Mouse (Mus musculus): ENCODE results near the gene Sept12. TPM values are rescaled to one million over a fixed set of nuclear protein-coding genes. Genes with fewer than 3 reads are reported as not detected.
A peak's percentile ranks its signal among the peaks of the same experiment; 100 is the strongest.

Gene Sept12
- polyA plus RNA-seq, 1 experiment from 2014 or later = not detected

- Histone ChIP-seq H3K9ac (ENCODE audit: low read depth, low read length) (no peak overlapping the region), H3K27ac (ENCODE audit: low read depth, low read length) (no peak overlapping the region), H3K27me3 (ENCODE audit: control insufficient read depth, insufficient read depth, low read length) (no peaks in the 10 kb centered on the region), H3K4me1 (replicated peaks; ENCODE audit: control insufficient read depth, insufficient read depth, low read length) (peaks cover under 1% of the 10 kb centered on the region; the same call in 1 of the 2 replicates), H3K36me3 (ENCODE audit: control insufficient read depth, insufficient read depth, low read length) (no peaks in the 10 kb centered on the region), H3K4me3 (ENCODE audit: low read depth, low read length) (no peak overlapping the region), H3K9me3 (ENCODE audit: control insufficient read depth, low read length) (no peaks in the 10 kb centered on the region), H3K4me2 (replicated peaks; ENCODE audit: low read depth, low read length) (no peak overlapping the region)
- DNase-seq (ENCODE audit: low spot score) (no peak), ATAC-seq (ENCODE audit: low FRiP score) (no peak)
- 82% methylated on average over 3 of the region's 3 CpGs for whole genome bisulfite sequencing
These were observed 29.2 kb downstream of the Sept12 start for GRCm38 (mm10) chr16:4968426-4968825.

- DNase-seq (ENCODE audit: low spot score) (no peak), ATAC-seq (ENCODE audit: low FRiP score) (no peak)
- Histone ChIP-seq H3K9ac (ENCODE audit: low read depth, low read length) (no peak overlapping the region), H3K4me1 (replicated peaks; ENCODE audit: control insufficient read depth, insufficient read depth, low read length) (peaks cover 3% of the 10 kb centered on the region; the same call in 1 of the 2 replicates), H3K27me3 (ENCODE audit: control insufficient read depth, insufficient read depth, low read length) (no peaks in the 10 kb centered on the region), H3K36me3 (ENCODE audit: control insufficient read depth, insufficient read depth, low read length) (no peaks in the 10 kb centered on the region), H3K9me3 (ENCODE audit: control insufficient read depth, low read length) (no peaks in the 10 kb centered on the region), H3K4me3 (ENCODE audit: low read depth, low read length) (no peak overlapping the region), H3K27ac (ENCODE audit: low read depth, low read length) (no peak overlapping the region), H3K4me2 (replicated peaks; ENCODE audit: low read depth, low read length) (peak overlapping the region; percentile 75; the same call in 1 of the 2 replicates)
- 86% methylated on average over 8 of the region's 8 CpGs for WGBS
These were observed 32.1 kb downstream of the Sept12 start for GRCm38 (mm10) chr16:4965392-4966129.

GRCm38 (mm10) chr16:4964731-4965391, 32.8 kb downstream of the Sept12 start:
- ATAC-seq (ENCODE audit: low FRiP score) (peak; percentile 16; the same call in 1 of the 2 replicates), DNase-seq (ENCODE audit: low spot score) (no peak)
- WGBS = 27% methylated on average over 13 of the region's 13 CpGs
- peak overlapping the region; percentile 81 for H3K9ac ChIP-seq (ENCODE audit: low read depth, low read length)
- peak overlapping the region; percentile 93 for H3K4me3 ChIP-seq (ENCODE audit: low read depth, low read length)
- no peaks in the 10 kb centered on the region for H3K9me3 ChIP-seq (ENCODE audit: control insufficient read depth, low read length)
- H3K36me3 ChIP-seq (ENCODE audit: control insufficient read depth, insufficient read depth, low read length) = no peaks in the 10 kb centered on the region
- peaks cover 3% of the 10 kb centered on the region; the same call in 1 of the 2 replicates for H3K4me1 ChIP-seq (replicated peaks; ENCODE audit: control insufficient read depth, insufficient read depth, low read length)
- H3K27ac ChIP-seq (ENCODE audit: low read depth, low read length) = peak overlapping the region; percentile 86
- no peaks in the 10 kb centered on the region for H3K27me3 ChIP-seq (ENCODE audit: control insufficient read depth, insufficient read depth, low read length)
- peak overlapping the region; percentile 75 for H3K4me2 ChIP-seq (replicated peaks; ENCODE audit: low read depth, low read length)

DNA sequence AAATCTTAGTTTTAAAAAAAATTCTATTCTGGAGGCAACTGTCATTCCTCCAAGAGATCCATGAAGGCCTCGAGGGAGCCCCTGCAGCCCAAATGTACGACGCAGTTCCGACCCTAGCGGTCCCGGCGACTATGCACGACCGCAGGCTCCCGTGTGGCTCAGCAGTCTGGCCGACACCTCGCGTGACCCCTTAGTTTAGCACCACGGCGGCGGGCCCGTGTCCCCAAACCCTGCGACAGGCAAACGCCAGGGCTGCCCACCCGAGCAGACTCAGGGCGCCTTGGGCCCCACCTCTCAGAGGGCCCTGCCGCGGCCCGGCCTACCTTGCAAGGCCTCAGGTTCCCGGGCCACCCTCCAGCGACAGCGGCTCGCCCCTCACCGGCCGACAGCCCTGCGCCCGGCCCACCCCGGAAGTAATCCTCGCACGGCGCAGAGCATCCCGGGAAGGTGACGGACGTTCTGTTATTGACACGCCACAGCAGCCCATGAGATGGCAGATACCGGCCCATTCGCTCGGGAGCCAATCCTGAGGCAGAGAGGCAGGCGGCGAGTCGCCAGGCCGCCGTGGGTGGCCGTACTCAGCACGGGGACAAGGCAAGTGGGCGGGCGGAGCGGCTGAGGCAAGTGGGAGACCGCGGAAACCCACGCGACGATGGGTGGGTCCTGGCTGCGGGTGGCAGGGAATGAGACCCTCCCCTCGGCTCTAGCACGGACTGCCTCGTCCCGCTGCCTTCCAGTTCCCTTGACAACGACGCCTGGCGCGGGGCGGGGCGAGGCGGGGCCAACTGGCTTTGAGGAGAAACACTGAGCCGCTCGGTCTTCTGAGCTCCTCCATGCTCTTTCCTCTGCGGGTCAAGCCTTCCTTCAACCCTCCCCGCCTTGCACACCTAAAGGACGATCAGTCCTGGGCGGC, 33.6 kb downstream of the Sept12 start, which contains the start of gene Anks3:
TSS of gene Anks3 (minus strand) at position 409 of the 913 bp plus-strand sequence.
- Histone ChIP-seq H3K36me3 (ENCODE audit: control insufficient read depth, insufficient read depth, low read length) (no peaks in the 10 kb centered on the region), H3K9me3 (ENCODE audit: control insufficient read depth, low read length) (no peaks in the 10 kb centered on the region), H3K4me1 (replicated peaks; ENCODE audit: control insufficient read depth, insufficient read depth, low read length) (peaks cover 3% of the 10 kb centered on the region; the same call in 1 of the 2 replicates), H3K4me3 (ENCODE audit: low read depth, low read length) (peak within 1 kb of the TSS; percentile 93), H3K27me3 (ENCODE audit: control insufficient read depth, insufficient read depth, low read length) (no peaks in the 10 kb centered on the region), H3K9ac (ENCODE audit: low read depth, low read length) (peak within 1 kb of the TSS; percentile 81), H3K27ac (ENCODE audit: low read depth, low read length) (peak within 1 kb of the TSS; percentile 86), H3K4me2 (replicated peaks; ENCODE audit: low read depth, low read length) (peak within 1 kb of the TSS; percentile 75)
- ATAC-seq (ENCODE audit: low FRiP score) (peak; percentile 99), DNase-seq (ENCODE audit: low spot score) (peak; percentile 91)
- WGBS = under 1% methylated on average over 72 of the region's 76 CpGs

GRCm38 (mm10) chr16:4963346-4963745, 34.3 kb downstream of the Sept12 start:
- H3K4me1 ChIP-seq (replicated peaks; ENCODE audit: control insufficient read depth, insufficient read depth, low read length) = peaks cover 3% of the 10 kb centered on the region; the same call in 1 of the 2 replicates
- peak overlapping the region; percentile 75 for H3K4me2 ChIP-seq (replicated peaks; ENCODE audit: low read depth, low read length)
- DNase-seq (ENCODE audit: low spot score) = no peak
- peak overlapping the region; percentile 93 for H3K4me3 ChIP-seq (ENCODE audit: low read depth, low read length)
- no peaks in the 10 kb centered on the region for H3K27me3 ChIP-seq (ENCODE audit: control insufficient read depth, insufficient read depth, low read length)
- 44% methylated on average over 9 of the region's 9 CpGs for WGBS
- H3K36me3 ChIP-seq (ENCODE audit: control insufficient read depth, insufficient read depth, low read length) = no peaks in the 10 kb centered on the region
- peak overlapping the region; percentile 81 for H3K9ac ChIP-seq (ENCODE audit: low read depth, low read length)
- no peaks in the 10 kb centered on the region for H3K9me3 ChIP-seq (ENCODE audit: control insufficient read depth, low read length)
- ATAC-seq (ENCODE audit: low FRiP score) = no peak
- no peak overlapping the region for H3K27ac ChIP-seq (ENCODE audit: low read depth, low read length)

GRCm38 (mm10) chr16:4960260-4960659, 37.4 kb downstream of the Sept12 start:
- Histone ChIP-seq H3K4me2 (replicated peaks; ENCODE audit: low read depth, low read length) (no peak overlapping the region), H3K4me3 (ENCODE audit: low read depth, low read length) (no peak overlapping the region), H3K27me3 (ENCODE audit: control insufficient read depth, insufficient read depth, low read length) (no peaks in the 10 kb centered on the region), H3K36me3 (ENCODE audit: control insufficient read depth, insufficient read depth, low read length) (0 out of 2 replicates have a peak, but pooled peaks cover 5% of the 10 kb centered on the region), H3K27ac (ENCODE audit: low read depth, low read length) (no peak overlapping the region), H3K9me3 (ENCODE audit: control insufficient read depth, low read length) (no peaks in the 10 kb centered on the region), H3K4me1 (replicated peaks; ENCODE audit: control insufficient read depth, insufficient read depth, low read length) (peaks cover 3% of the 10 kb centered on the region; the same call in 1 of the 2 replicates), H3K9ac (ENCODE audit: low read depth, low read length) (no peak overlapping the region)
- DNase-seq (ENCODE audit: low spot score) = no peak
- WGBS = 95% methylated on average over 8 of the region's 8 CpGs
- ATAC-seq (ENCODE audit: low FRiP score) = no peak

DNA sequence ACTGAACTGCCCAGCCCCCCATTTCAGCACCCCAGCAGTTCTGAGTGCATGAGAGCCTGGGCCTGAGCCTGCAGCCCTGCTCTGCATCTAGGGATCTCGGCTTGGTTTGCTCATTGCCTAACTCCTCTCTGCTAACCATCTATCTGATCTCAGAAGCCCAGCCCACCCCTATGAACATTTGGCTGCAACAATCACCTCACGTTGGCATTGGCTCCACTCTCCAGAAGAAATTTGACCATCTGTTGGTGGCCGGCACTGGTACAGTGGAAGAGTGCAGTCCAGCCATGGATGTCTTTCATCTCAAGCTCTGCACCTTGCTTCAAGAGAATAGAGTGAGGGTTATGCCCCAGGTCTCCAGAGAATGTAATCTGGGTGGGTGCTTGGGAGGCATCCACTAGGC, 40.2 kb downstream of the Sept12 start:
- 94% methylated on average over 3 of the region's 3 CpGs for WGBS
- no peak overlapping the region for H3K27ac ChIP-seq (ENCODE audit: low read depth, low read length)
- ATAC-seq (ENCODE audit: low FRiP score) = no peak

DNA sequence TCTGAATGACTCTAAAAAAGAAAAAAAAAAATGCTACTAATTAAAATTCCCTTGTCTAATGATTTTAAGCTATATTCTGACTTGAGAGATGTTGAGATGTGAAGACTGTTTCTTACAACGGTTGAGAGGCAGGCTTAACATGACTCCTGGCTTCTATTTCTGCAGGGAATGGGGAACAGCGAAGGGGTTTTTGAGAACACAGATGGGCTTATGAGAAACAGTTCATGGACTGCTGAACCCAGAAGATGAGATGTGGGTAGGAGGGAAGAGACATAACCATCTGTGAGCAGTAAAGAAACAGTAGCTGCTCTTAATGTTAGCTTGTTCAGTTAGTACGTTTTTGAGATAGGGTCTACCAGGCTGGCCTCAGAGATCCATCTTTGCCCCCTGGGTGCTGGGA, 41.0 kb downstream of the Sept12 start:
- WGBS = 91% methylated on average over 3 of the region's 3 CpGs

More for the DNA sequence above, 40.2 kb downstream of the Sept12 start:
- H3K9ac ChIP-seq (ENCODE audit: low read depth, low read length) = no peak overlapping the region
- H3K4me3 ChIP-seq (ENCODE audit: low read depth, low read length) = no peak overlapping the region
- no peak for DNase-seq (ENCODE audit: low spot score)
- peaks cover 13% of the 10 kb centered on the region; the same call in 1 of the 2 replicates for H3K36me3 ChIP-seq (ENCODE audit: control insufficient read depth, insufficient read depth, low read length)
- no peaks in the 10 kb centered on the region for H3K9me3 ChIP-seq (ENCODE audit: control insufficient read depth, low read length)
- H3K4me2 ChIP-seq (replicated peaks; ENCODE audit: low read depth, low read length) = no peak overlapping the region
- H3K4me1 ChIP-seq (replicated peaks; ENCODE audit: control insufficient read depth, insufficient read depth, low read length) = no peaks in the 10 kb centered on the region
- H3K27me3 ChIP-seq (ENCODE audit: control insufficient read depth, insufficient read depth, low read length) = no peaks in the 10 kb centered on the region

More for the DNA sequence above, 41.0 kb downstream of the Sept12 start:
- DNase-seq (ENCODE audit: low spot score) (no peak), ATAC-seq (ENCODE audit: low FRiP score) (no peak)
- Histone ChIP-seq H3K9ac (ENCODE audit: low read depth, low read length) (no peak overlapping the region), H3K27ac (ENCODE audit: low read depth, low read length) (no peak overlapping the region), H3K27me3 (ENCODE audit: control insufficient read depth, insufficient read depth, low read length) (no peaks in the 10 kb centered on the region), H3K36me3 (ENCODE audit: control insufficient read depth, insufficient read depth, low read length) (peaks cover 13% of the 10 kb centered on the region; the same call in 1 of the 2 replicates), H3K4me2 (replicated peaks; ENCODE audit: low read depth, low read length) (no peak overlapping the region), H3K4me3 (ENCODE audit: low read depth, low read length) (no peak overlapping the region), H3K4me1 (replicated peaks; ENCODE audit: control insufficient read depth, insufficient read depth, low read length) (no peaks in the 10 kb centered on the region), H3K9me3 (ENCODE audit: control insufficient read depth, low read length) (no peaks in the 10 kb centered on the region)

All from hindbrain, embryonic 11.5 days (tissue).